Mouse (Mus musculus) spleen, adult 2 months (tissue): ENCODE measurements around the gene 2310033P09Rik. TPM values are rescaled to one million over a fixed set of nuclear protein-coding genes. Genes with fewer than 3 reads are reported as not detected.

Experiments used
- DNase-seq, 2 experiments: peaks; one replicate each; pipeline versions ENCODE4 v3.0.0 to v3.0.0-alpha.2; 2012 to 2021; ENCODE audit warnings: low spot score in 2 of 2, low read depth in 1 of 2
- H3K27ac ChIP-seq: fragments of 200-500 bp; 2 replicates; pipeline ENCODE4 v1.5.1; 2012; ENCODE audit warnings: low read length, inconsistent platforms; ENCODE audit not compliant: insufficient read depth
- H3K27me3 ChIP-seq: fragments of 200-500 bp; 2 replicates; pipeline ENCODE4 v1.6.1; 2012; ENCODE audit warnings: mild to moderate bottlenecking, moderate library complexity, low read length, inconsistent platforms; ENCODE audit not compliant: control insufficient read depth, insufficient read depth
- H3K36me3 ChIP-seq: fragments of 200-500 bp; 2 replicates; pipeline ENCODE4 v1.6.1; 2012; ENCODE audit warnings: mild to moderate bottlenecking, low read length, inconsistent platforms; ENCODE audit not compliant: control insufficient read depth, insufficient read depth
- H3K4me1 ChIP-seq: fragments of 200-500 bp; 2 replicates; pipeline ENCODE4 v1.6.1; 2011; ENCODE audit warnings: inconsistent platforms; ENCODE audit not compliant: control insufficient read depth, insufficient read depth, insufficient read length
- H3K4me3 ChIP-seq: fragments of 200-500 bp; 2 replicates; pipeline ENCODE4 v1.5.1; 2011; ENCODE audit warnings: mild to moderate bottlenecking, inconsistent platforms; ENCODE audit not compliant: insufficient read depth, insufficient read length; ENCODE audit errors: extremely low read depth
- CTCF ChIP-seq: fragments of 200-500 bp; IDR thresholded peaks from 2 replicates; pipeline ENCODE4 v1.5.1; 2011; ENCODE audit warnings: mild to moderate bottlenecking, inconsistent platforms; ENCODE audit not compliant: insufficient read depth, insufficient read length, insufficient replicate concordance; ENCODE audit errors: extremely low read depth
- POLR2A ChIP-seq: fragments of 200-500 bp; IDR thresholded peaks from 2 replicates; pipeline ENCODE4 v1.6.1; 2011; ENCODE audit warnings: low read depth, low read length, inconsistent platforms
- WGBS: fragments of 180-500 bp; shearing (Covaris S2); methylation state at CpG from one replicate; pipeline ENCODE4 v1.1.7; 2018; 5-methylcytosine and 5-hydroxymethylcytosine counted together
- polyA plus RNA-seq: library from polyadenylated mRNA; depleted of rRNA; stranded (reverse); fragments of >200 nt; gene quantifications from 2 replicates; pipeline ENCODE4 v1.2.3, GENCODE M21; 2012

The 2310033P09Rik gene
- polyA plus RNA-seq, 1 experiment = 19.9 TPM

DNA sequence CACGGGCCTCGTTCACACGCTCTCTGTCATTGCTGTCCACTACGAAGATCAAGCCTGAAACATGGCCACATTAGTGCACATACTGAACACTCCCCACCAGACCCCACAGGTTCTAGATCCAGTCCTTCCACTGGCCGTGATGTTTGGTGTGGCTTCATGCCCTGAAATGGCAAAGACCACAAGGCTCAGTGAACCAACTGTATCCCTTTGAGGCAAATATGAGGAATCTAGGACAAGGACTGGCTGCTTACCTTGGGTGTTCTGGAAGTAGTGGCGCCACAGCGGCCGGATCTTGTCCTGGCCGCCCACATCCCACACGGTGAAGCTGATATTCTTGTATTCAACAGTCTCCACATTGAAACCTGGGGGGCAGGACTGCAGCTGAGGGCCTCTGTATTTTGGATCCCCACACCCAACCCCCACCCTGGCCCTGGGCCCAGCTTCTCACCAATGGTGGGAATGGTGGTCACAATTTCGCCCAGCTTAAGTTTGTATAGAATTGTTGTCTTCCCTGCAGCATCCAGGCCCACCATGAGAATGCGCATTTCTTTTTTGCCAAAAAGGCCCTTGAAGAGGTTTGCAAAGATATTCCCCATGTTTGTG is 4.9 kb downstream of the 2310033P09Rik start:
- Histone ChIP-seq H3K4me1 (peaks cover 16% of the 10 kb centered on the region; the same call in 1 of the 2 replicates), H3K4me3 (no peak overlapping the region), H3K27ac (peak overlapping the region; percentile 17; the same call in 1 of the 2 replicates), H3K36me3 (peaks cover 17% of the 10 kb centered on the region), H3K27me3 (no peaks in the 10 kb centered on the region)
- DNase-seq = no peak
- 92% methylated on average over 12 of the region's 12 CpGs for WGBS
- TF ChIP-seq CTCF (no peak), POLR2A (no peak)

DNA sequence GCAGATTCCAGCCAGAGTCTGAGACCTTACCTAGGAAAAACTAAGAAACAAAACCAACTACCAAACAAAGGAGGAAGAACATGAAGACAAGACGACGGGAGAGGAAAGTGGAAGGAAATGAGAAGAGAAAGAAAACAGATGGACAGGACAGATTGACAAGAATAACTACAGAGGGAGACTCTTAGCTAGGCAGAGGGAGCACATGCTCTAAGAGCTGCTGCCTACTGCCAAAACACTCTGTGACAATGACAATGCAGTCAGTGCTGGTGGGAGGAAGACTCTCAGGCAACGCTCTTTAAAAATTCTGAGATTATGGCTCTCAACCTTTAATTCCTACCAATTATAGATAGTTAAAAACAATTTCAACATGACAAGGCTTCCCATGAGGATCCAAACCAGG is 8.8 kb downstream of the 2310033P09Rik start:
- H3K27ac ChIP-seq = no peak overlapping the region
- DNase-seq = no peak
- H3K4me1 ChIP-seq = peaks cover 17% of the 10 kb centered on the region; the same call in 1 of the 2 replicates
- no peaks in the 10 kb centered on the region for H3K27me3 ChIP-seq
- 39% methylated on average over 3 of the region's 3 CpGs for WGBS
- H3K4me3 ChIP-seq = no peak overlapping the region
- H3K36me3 ChIP-seq = peaks cover 7% of the 10 kb centered on the region
- TF ChIP-seq POLR2A (no peak), CTCF (no peak)

DNA sequence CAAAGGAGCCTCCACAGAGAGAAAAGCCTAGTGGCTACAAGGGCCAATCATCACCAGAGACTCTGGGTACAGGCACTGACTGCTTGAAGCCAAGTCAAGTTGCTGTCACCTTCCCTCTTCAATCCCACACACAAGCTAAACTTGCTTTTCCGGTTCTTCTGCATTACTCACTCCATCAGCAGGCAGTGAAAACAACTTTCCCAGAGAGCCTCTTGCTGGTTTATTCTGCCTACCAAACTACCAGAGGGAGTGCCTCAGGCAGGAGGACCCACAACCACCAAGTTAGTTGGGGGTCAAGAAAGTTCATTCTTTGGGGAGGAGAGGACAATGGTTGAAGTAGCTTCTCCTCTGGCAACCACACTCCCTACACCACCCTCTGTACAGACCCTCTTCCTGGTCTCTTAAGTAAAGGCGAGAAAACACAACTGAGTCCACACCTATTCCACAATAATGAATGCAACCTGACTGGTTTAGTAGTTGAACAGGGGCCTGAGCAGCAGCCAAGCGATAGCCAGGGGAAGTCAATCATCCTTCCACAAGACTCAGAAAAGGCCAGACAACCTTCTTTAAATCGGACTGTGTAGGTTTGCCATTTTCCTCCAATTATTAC is 10.4 kb downstream of the 2310033P09Rik start:
- Histone ChIP-seq H3K27ac (no peak overlapping the region), H3K36me3 (peaks cover 2% of the 10 kb centered on the region), H3K4me3 (no peak overlapping the region), H3K4me1 (peaks cover 11% of the 10 kb centered on the region; the same call in 1 of the 2 replicates), H3K27me3 (no peaks in the 10 kb centered on the region)
- WGBS = 89% methylated on average over 4 of the region's 4 CpGs
- TF ChIP-seq POLR2A = no peak
- TF ChIP-seq CTCF = no peak
- DNase-seq = no peak

DNA sequence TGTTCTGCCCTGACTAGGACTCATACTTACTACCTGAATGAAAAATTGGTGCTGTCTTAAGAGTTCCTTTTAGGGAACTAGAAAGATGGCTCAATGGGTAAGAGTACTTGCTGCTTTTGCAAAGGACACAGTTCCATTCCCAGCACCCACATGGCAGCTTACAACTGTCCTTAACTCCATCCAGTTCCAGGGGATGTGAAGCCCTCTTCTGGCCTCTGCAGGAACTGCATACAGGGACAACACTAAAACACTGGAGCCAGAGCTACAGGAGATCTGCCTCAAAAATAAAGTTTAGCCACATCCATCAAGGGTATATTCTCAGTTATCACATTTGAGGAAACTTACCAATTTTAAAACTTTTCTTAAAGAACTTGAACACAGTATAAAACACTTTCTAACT is 10.9 kb downstream of the 2310033P09Rik start:
- DNase-seq = peak in 1 of 2 experiments; percentile 31
- H3K36me3 ChIP-seq = peaks cover 1% of the 10 kb centered on the region
- no peak overlapping the region for H3K27ac ChIP-seq
- peaks cover 13% of the 10 kb centered on the region; the same call in 1 of the 2 replicates for H3K4me1 ChIP-seq
- TF ChIP-seq CTCF (peak; percentile 30; the same call in 1 of the 2 replicates), POLR2A (no peak)
- H3K27me3 ChIP-seq = no peaks in the 10 kb centered on the region
- H3K4me3 ChIP-seq = no peak overlapping the region

DNA sequence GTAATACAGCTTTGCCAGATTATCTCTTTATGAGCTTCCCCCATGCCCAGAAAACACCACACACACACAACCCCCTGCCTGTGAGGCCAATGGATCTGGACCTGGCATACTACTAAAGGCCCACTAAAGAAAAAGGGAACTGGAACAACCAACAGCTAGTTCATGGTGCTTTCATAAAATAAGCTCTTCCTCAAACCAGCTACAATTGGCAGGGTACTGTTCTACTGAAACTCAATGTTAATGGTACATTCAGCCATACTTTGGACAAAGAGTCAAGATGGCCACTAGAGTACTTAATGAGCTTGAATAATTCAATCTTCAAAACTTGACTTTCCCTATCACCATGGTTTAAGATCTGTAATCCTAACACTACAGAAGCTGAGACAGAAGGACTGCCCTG is 13.5 kb downstream of the 2310033P09Rik start:
- peaks cover 21% of the 10 kb centered on the region; the same call in 1 of the 2 replicates for H3K4me1 ChIP-seq
- H3K36me3 ChIP-seq = no peaks in the 10 kb centered on the region; the same call in 1 of the 2 replicates
- no peaks in the 10 kb centered on the region for H3K27me3 ChIP-seq
- TF ChIP-seq CTCF (no peak), POLR2A (no peak)
- DNase-seq = no peak
- no peak overlapping the region for H3K4me3 ChIP-seq
- no peak overlapping the region for H3K27ac ChIP-seq

DNA sequence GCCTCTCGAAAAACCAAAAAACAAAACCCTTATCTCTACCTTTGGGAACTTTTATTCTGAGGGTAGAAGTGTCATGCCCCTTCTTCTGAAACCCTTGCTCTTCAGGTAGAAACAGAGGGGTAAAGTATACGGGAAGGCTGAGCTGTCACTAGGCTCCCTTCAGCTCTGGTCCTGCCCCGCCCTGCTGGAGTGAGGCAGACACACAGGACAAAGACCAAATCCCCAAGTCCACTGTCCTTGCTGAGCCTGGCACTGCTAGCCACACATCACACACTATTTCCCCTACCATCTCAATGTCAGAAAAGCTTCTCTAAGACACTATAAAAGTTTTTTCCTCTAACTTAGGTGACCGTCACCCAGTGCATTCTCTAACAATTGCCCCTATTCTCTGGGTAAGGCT is 14.2 kb downstream of the 2310033P09Rik start:
- Histone ChIP-seq H3K4me1 (peaks cover 21% of the 10 kb centered on the region; the same call in 1 of the 2 replicates), H3K36me3 (no peaks in the 10 kb centered on the region; the same call in 1 of the 2 replicates), H3K27me3 (no peaks in the 10 kb centered on the region), H3K4me3 (no peak overlapping the region), H3K27ac (no peak overlapping the region)
- TF ChIP-seq POLR2A = no peak
- DNase-seq = no peak
- 88% methylated on average over 4 of the region's 4 CpGs for WGBS

DNA sequence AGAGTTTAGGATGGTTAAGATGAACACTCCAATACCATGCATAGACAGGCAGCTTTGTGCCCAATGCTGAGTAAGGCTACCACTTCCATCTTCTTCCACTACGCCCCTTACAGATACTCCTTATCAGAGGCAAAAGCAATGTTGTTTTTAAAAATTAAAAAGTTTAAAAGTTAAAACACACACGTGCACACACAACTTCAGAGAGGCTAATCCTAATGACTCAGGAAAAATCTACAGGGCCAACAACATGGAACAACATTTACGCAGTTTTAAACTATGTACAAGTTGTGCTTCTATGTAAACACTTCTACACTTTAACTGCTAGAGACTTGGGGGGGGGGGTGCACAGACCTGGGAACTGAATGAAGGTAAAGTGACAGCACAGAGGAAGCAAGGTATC is 15.9 kb downstream of the 2310033P09Rik start:
- DNase-seq = no peak
- WGBS = 73% methylated on average over 3 of the region's 3 CpGs
- Histone ChIP-seq H3K36me3 (no peaks in the 10 kb centered on the region), H3K27ac (no peak overlapping the region), H3K27me3 (no peaks in the 10 kb centered on the region), H3K4me3 (no peak overlapping the region), H3K4me1 (peaks cover 24% of the 10 kb centered on the region; the same call in 1 of the 2 replicates)
- TF ChIP-seq CTCF (no peak), POLR2A (no peak)
